Mouse (Mus musculus) olfactory bulb, adult 2 months (tissue): ENCODE results near the gene Snrpf. TPM values are rescaled to one million over a fixed set of nuclear protein-coding genes. Genes with fewer than 3 reads are reported as not detected.

Source experiments
- H3K27ac ChIP-seq: fragments of 200-500 bp; 2 replicates; pipeline ENCODE4 v1.5.1; 2012; ENCODE audit warnings: low read depth, low read length; ENCODE audit not compliant: insufficient read depth
- H3K4me1 ChIP-seq: fragments of 200-500 bp; 2 replicates; pipeline ENCODE4 v1.6.1; 2012; ENCODE audit warnings: low read length; ENCODE audit not compliant: control insufficient read depth, insufficient read depth
- H3K4me3 ChIP-seq: fragments of 200-500 bp; 2 replicates; pipeline ENCODE4 v1.5.1; 2012; ENCODE audit warnings: mild to moderate bottlenecking, low read depth, low read length, moderate library complexity; ENCODE audit not compliant: insufficient read depth
- CTCF ChIP-seq: fragments of 200-500 bp; IDR thresholded peaks from 2 replicates; pipeline ENCODE4 v1.5.1; 2012; ENCODE audit warnings: low read depth, mild to moderate bottlenecking, low read length, moderate library complexity; ENCODE audit not compliant: insufficient read depth
- POLR2A ChIP-seq: fragments of 200-500 bp; IDR thresholded peaks from 2 replicates; pipeline ENCODE4 v1.6.1; 2012; ENCODE audit warnings: mild to moderate bottlenecking, low read depth, low read length, moderate library complexity; ENCODE audit not compliant: insufficient read depth
- WGBS: fragments of 180-500 bp; shearing (Covaris S2); methylation state at CpG from one replicate; pipeline ENCODE4 v1.1.7; 2018; 5-methylcytosine and 5-hydroxymethylcytosine counted together
- polyA plus RNA-seq: library from polyadenylated mRNA; stranded (reverse); fragments of >200 nt; gene quantifications from 2 replicates; pipeline ENCODE4 v1.2.4, GENCODE M21; 2012; ENCODE audit warnings: low replicate concordance; ENCODE audit not compliant: missing spikeins, insufficient read depth, insufficient read length

Snrpf gene
- polyA plus RNA-seq: not detected in 2 replicates

DNA sequence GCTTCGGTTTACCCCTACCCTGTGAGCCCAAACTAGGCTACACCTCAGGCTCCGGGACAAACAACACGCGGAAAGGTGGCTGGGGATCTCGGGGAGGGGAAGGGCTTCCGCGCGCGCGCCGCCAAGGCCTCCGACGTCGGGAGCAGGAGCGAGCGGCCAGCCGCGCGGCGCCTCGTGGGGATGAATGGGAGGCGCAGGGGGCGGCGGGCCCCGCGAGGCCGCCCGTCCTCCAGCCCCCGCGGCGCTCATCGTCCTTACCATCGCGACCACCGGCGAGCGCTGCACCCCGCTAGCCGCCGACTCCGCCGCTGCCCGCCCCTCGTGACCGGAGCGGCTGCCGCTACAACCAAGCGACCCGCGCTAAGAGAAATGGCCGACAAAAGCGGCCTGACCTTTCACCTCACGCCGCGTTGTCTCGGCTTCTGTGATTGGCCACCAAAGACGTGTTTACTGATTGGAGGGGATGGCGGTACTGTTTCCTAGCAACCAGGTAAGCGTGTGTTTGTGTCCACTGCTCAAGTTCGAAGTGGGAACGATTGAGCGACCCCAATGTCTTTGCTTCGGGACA, at the start of gene Snrpf:
Gene Snrpf, minus strand, starts transcription at position 426 of the 568 bp plus-strand sequence.
- Histone ChIP-seq H3K4me1 (0 out of 2 replicates have a peak, but pooled peaks cover 6% of the 10 kb centered on the region), H3K27ac (no peak within 1 kb of the TSS; the same call in 1 of the 2 replicates), H3K4me3 (peak within 1 kb of the TSS; percentile 67)
- WGBS: under 1% methylated on average over 63 of the region's 63 CpGs
- peak; percentile 63; the same call in 1 of the 2 replicates for TF ChIP-seq POLR2A
- TF ChIP-seq CTCF: no peak

DNA sequence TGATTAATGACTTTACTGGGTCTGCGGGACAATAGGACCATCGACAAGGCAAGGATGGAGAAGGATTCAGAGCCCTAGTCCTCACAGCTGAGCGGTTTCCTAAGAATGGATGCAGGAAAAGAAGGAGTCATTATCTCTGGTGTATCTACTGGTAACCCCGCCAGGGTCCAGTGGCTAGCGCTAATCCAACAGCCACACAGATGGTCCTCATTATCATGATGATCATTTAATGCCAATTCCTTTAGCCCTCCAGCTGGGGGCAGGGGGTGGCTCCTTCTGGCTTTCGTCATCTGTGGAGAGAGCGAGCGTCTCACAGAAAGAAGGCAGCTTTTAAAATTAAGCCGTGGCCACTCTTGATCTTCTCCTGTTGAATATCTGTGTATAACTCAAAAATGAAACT, 46.4 kb upstream of the Snrpf start:
- WGBS: 63% methylated on average over 9 of the region's 9 CpGs
- peaks cover 5% of the 10 kb centered on the region for H3K4me1 ChIP-seq

DNA sequence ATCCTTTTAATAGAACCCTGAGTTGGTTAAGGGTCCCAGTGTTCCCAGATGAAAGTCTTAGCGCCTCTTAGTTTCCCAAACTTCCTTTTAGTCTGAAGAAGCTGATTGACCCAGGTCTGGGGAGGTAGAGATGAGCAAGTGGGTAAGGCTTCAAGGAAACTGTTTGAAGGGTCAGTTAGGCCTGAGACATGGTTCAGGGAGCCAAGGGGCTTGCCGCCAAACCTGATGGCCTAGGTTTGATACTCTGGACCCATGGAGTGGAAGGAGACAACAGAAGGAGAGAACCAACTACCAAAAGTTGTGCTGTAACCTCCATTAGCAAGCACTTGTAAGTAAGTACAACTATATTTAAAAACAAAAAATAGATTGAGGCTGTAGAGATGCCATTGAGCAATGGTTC, 44.5 kb upstream of the Snrpf start:
- no peak overlapping the region for H3K4me3 ChIP-seq
- no peak overlapping the region for H3K27ac ChIP-seq
- TF ChIP-seq POLR2A (no peak), CTCF (no peak)
- 92% methylated on average over 2 of the region's 2 CpGs for WGBS
- H3K4me1 ChIP-seq: no peaks in the 10 kb centered on the region

More for the DNA sequence above, 46.4 kb upstream of the Snrpf start:
- Histone ChIP-seq H3K4me3 (no peak overlapping the region), H3K27ac (no peak overlapping the region)
- TF ChIP-seq CTCF: no peak
- TF ChIP-seq POLR2A: no peak

DNA sequence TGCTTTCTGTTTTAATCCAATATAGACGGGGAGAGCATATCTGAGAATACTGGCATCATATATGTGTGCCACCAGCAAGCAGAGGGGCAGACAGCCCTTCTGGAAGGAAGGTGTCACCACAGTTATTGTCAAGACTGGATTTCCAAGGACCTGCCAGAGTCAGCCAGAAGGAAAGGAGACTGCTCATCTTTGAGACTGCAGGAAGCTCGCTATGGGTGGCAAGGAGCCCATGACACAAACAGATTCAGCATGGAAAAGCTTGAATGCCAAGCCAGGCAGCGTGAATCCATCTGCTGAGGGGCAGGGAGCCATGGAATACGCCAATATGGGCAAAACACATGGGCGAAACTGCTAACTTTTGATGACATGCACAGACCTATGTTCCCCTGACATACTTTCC, 44.1 kb upstream of the Snrpf start:
- H3K27ac ChIP-seq: no peak overlapping the region
- TF ChIP-seq CTCF (no peak), POLR2A (no peak)
- no peaks in the 10 kb centered on the region for H3K4me1 ChIP-seq
- WGBS: 79% methylated on average over 5 of the region's 5 CpGs
- no peak overlapping the region for H3K4me3 ChIP-seq

DNA sequence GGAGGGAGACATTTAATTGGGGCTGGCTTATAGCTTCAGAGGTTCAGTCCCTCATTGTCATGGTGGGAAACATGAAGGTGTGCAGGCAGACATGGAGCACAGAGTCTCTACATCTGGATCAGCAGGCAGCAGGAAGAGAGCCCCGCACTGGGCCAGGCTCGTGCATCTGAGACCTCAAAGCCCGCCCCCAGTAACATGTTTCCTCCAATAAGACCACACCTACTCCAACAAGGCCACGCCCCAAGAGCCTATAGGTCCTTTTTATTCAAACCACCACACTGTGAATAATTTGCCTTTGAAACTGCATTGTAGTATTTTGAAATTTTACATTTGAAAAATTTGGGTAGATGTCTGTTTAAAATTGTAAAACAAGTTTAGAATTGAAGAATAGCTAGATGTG, 42.6 kb upstream of the Snrpf start:
- 82% methylated on average over 4 of the region's 4 CpGs for WGBS
- no peak overlapping the region for H3K27ac ChIP-seq

DNA sequence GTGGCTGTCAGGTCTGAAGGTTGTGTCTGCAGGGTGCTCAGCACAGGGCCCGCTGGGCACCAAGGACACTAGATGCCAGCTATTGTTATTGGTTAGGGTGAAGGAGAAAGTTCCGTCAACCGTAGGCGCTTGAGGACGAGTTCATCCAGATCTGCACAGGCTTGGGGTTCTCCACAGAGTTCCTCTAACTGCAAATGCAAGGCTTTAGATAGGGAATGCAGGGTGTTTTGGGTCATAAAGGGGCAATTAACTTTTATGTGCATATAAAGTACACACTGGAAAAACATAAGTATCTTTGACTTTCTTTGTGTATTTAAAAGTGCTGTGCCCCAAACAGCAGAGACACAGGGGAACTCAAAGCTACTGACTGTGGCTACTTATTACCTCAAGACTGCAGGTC, 40.8 kb upstream of the Snrpf start:
- Histone ChIP-seq H3K4me3 (no peak overlapping the region), H3K4me1 (no peaks in the 10 kb centered on the region), H3K27ac (no peak overlapping the region)
- WGBS: 96% methylated on average over 5 of the region's 5 CpGs
- TF ChIP-seq POLR2A: no peak
- TF ChIP-seq CTCF: no peak

More for the DNA sequence above, 42.6 kb upstream of the Snrpf start:
- Histone ChIP-seq H3K4me1 (no peaks in the 10 kb centered on the region), H3K4me3 (no peak overlapping the region)
- no peak for TF ChIP-seq POLR2A
- TF ChIP-seq CTCF: no peak

DNA sequence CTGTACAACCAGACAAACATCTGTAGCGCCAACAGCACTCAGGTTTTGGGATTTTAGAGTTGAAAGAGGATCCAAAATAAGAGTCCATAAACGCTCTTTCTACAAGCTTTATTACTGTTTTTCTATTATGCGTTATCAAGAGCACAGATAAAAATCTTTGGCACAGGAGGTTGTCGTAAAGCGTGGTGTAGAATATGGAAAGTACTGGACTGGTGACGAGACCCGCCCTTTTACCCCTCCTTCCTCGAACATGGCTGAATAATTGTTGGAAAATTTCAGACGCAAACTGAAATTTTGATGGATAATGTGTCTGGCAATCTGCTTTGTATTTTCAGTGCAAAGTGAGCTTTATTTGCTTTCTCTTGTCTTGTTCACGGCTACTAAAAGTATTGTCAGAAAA, 34.6 kb upstream of the Snrpf start:
- WGBS: 87% methylated on average over 10 of the region's 10 CpGs

DNA sequence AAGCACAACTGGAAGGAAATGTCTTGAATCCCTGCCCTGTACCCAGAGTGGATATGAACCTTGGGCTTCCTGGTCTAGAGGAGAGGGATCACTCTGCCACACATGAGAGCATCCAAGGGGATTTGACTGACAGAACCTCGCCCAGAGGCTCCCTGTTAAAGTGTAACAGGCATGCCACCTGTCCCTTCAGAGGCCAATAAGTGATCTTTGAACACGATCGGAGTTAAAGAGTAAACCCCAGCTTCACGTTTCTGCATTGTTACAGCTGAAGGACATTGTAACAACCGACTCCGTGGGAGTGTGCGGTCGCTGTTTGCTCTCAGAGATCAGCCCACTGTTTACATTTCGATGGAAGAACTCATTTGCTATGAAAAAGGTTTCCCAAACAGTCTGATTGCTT, 34.2 kb upstream of the Snrpf start:
- Histone ChIP-seq H3K4me1 (peaks cover 4% of the 10 kb centered on the region; the same call in 1 of the 2 replicates), H3K4me3 (no peak overlapping the region), H3K27ac (no peak overlapping the region)
- no peak for TF ChIP-seq POLR2A
- TF ChIP-seq CTCF: no peak
- 67% methylated on average over 9 of the region's 9 CpGs for WGBS

More for the DNA sequence above, 34.6 kb upstream of the Snrpf start:
- no peak overlapping the region for H3K4me3 ChIP-seq
- H3K4me1 ChIP-seq: peaks cover 4% of the 10 kb centered on the region; the same call in 1 of the 2 replicates
- no peak overlapping the region for H3K27ac ChIP-seq
- no peak for TF ChIP-seq POLR2A
- no peak for TF ChIP-seq CTCF

DNA sequence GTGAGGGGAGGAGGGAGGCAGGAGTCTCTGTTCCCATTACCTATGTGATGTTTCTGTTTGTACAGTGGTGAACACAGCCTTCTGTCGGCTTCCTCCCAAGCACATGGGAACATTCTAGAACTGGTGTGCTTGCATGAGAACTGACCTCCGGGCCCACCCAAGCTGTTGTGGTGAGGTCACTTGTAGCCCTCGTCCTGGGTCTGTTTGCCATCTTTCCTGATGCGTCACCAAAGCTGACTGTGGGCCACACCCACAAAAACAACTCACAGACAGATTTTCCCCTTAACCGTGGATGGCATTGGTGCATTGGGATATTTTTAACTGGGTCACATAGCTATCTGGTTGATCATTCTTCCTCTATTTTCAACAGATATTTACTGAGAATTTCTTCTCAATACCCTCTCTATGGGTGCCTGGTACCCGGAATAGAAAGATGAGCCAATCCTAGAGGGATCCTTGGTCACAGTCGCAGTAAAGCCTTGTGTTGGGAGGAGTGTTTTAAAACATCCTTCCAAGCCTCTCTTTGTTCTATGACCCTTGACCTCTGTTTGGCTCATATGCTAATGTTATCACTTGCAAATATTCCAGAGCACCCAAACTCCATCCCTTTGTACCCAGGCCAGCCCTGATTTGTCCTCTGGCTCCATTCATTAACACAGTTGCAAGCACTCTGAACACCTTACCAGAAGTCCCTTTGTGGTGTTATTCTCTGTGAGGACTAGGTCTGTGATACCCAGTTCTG, 31.1 kb upstream of the Snrpf start:
- Histone ChIP-seq H3K4me1 (peaks cover 4% of the 10 kb centered on the region; the same call in 1 of the 2 replicates), H3K27ac (no peak overlapping the region), H3K4me3 (no peak overlapping the region)
- 81% methylated on average over 7 of the region's 7 CpGs for WGBS
- TF ChIP-seq POLR2A: no peak
- TF ChIP-seq CTCF: no peak
